Mouse (Mus musculus) skeletal muscle tissue, adult 2 months (tissue): Measurements from ENCODE around the gene Eftud2.

ENCODE experiments used
- DNase-seq: peaks from one replicate; pipeline ENCODE4 v3.0.0-alpha.2; 2012; ENCODE audit warnings: low read depth, low spot score

Gene Eftud2

DNA sequence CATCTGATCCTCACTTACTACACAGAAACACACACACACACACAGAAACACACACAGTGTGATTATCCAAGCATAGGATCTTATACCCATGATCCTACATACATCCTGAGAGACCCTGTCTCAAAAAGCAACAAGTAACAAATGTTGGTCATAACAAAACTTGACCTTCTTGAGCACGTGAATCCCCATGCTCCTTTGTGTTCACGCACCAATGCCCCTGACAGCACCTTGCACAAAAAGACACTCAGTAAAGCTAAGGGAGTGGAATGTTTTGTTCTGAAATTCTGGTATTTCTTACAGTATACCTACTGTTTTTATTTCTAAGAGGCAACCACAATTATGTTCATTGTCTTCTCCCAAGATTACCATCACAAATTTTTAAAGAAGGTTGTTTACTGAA lies 1.2 kb downstream of the Eftud2 start:
- no peak for DNase-seq

- no peak for DNase-seq
Measured at GRCm38 (mm10) chr11:102874801-102875334, 5.9 kb downstream of the Eftud2 start.

DNA sequence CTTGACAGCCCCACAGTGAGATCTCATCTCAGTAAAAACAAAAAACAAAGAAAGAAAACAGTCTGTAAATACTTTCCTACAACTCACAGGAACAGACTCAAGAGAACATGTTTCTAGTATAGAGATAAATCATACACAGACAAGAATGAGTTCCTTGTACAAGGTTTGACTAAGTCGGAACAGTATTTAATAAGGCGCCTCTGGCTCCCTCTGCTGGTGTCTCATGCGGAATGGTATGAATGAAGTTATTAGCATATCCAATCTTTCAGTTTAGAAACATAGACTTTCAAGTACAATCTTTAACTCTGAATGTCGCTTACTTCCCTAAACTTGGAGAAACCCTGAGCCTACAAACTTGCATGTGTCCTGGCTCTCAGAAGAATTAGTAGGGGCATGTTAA lies 16.5 kb downstream of the Eftud2 start:
- DNase-seq = peak; percentile 47

- peak; percentile 87 for DNase-seq
Measured at GRCm38 (mm10) chr11:102859933-102860332, 20.9 kb downstream of the Eftud2 start.

DNA sequence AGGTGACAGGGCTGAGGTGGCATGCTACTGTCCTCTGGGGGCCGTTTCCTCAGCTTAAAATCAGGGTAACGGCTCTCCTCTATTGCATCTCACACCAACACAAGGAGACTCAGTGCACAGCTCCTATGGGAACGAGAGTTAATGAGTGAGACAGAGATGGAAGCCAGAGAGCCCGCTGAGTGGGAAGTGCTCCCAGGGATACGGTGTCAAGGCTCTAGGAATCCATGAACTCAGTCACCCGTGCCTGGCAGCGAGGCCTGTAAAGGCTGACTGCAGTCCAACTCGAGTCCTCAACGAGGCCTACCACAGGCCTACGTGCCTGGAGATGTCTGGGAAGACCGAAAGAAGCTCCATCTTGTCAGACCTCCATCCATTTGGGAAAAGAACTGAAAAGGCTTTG lies 21.8 kb downstream of the Eftud2 start:
- DNase-seq = peak; percentile 17

GRCm38 (mm10) chr11:102855941-102856340 lies 24.8 kb downstream of the Eftud2 start:
- no peak for DNase-seq

- DNase-seq = no peak
Measured at GRCm38 (mm10) chr11:102853760-102854159, 27.0 kb downstream of the Eftud2 start.

DNA sequence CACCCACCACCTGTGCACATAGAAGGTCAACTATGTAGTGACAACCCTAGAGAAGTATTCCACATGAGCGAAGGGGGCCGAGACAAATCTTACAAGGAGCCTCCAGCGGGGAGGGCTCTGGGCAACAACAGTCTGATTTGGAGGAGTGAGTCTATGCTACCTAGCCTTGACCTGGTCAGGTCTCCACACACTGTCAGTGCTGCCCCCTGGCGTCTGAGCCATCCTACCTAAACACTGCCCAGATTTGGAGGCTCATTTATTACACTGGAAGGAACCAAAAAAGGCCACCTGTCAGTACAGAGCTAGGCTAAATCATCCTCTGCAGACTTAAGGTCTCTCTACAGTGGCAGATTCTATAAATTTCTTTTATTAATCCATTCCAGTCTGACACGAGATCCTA lies 28.9 kb downstream of the Eftud2 start:
- peak; percentile 38 for DNase-seq

DNA sequence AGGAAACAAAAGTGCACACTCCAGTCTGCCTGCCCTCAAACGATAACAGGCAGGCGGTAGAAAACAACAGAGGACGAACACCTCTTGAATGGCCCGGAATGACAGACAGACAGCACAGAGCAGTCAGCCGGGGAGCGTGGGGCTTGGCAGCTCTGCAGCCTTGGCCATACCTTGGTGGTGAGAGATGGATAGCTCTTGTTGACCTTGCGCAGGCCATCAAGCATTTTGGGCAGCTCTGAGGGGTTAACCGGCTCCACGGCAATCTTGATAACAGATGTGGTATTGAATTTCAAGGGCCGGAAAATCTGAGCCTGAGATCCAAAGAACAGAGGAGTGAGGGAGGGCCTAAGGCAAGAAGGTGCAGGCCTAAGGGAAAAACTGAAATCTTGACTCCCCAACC lies 34.9 kb downstream of the Eftud2 start:
- DNase-seq = no peak

- no peak for DNase-seq
Measured at GRCm38 (mm10) chr11:102838616-102839150, 42.1 kb downstream of the Eftud2 start.

- peak; percentile 41 for DNase-seq
Measured at GRCm38 (mm10) chr11:102838126-102838525, 42.7 kb downstream of the Eftud2 start.

DNA sequence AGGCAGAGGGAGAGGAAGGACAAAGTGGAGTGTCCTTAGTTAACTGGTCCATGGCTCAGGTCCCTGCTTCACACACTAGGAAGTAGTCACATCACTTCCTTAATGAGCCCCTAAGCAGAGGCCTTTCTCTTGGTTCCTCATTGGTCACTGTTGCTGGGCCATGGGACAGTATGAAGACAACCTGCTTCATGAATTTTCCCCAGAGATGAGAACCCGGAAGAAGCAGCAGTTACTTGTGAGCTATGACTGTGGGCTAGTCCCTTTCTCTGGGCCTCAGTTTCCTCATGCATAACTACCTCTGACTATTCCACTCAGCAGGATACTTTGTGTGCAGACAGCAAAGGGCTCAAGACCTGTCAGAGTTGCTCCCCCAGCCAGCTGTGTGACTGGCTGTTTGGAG lies 43.4 kb downstream of the Eftud2 start:
- no peak for DNase-seq

- no peak for DNase-seq
Measured at GRCm38 (mm10) chr11:102836146-102836545, 44.6 kb downstream of the Eftud2 start.

DNA sequence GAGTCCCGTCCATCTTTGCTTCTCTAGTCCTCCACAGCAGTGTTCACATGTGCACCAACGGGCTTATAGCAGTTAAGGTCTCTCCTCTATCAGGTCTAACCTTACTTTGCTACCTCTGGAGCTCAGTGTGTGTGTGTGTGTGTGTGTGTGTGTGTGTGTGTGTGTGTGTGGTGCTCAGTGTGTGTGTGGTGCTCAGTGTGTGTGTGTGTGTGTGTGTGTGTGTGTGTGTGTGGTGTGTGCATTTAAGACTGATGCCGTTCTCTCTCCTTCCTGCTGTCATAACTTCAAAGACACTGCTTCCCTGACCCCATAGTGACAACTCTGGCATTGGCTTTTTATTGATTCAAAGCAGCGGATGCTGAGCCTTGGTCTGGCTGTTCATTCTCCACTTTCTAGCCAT lies 45.2 kb downstream of the Eftud2 start, which contains the start of gene Higd1b:
TSS of gene Higd1b (plus strand) at position 301 of the 400 bp plus-strand sequence.
- DNase-seq = no peak

- peak; percentile 42 for DNase-seq
Measured at GRCm38 (mm10) chr11:102834219-102834618, 46.6 kb downstream of the Eftud2 start.

GRCm38 (mm10) chr11:102832700-102833297 lies 48.0 kb downstream of the Eftud2 start:
- DNase-seq = no peak

GRCm38 (mm10) chr11:102830276-102830675 lies 50.5 kb downstream of the Eftud2 start:
- no peak for DNase-seq

DNA sequence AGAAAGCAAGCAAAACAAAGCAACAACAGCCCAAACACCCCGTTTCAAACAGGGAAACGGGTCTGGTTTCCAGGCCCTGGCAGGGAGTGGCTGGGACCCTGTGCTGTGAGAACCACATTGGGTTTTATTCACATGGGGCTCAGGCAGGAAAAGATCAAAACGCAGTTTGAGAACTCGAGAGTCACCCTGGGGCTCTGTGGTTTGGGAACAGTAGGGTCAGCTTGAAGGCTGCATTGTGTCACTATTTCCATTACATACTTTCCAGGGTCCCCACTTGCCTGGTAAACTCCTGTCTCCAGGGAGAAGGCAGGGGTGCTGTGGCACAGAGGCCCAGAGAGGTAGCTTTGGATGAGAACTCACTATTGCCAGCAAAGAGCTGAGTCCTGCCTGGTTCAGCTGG lies 53.7 kb downstream of the Eftud2 start:
- no peak for DNase-seq

DNA sequence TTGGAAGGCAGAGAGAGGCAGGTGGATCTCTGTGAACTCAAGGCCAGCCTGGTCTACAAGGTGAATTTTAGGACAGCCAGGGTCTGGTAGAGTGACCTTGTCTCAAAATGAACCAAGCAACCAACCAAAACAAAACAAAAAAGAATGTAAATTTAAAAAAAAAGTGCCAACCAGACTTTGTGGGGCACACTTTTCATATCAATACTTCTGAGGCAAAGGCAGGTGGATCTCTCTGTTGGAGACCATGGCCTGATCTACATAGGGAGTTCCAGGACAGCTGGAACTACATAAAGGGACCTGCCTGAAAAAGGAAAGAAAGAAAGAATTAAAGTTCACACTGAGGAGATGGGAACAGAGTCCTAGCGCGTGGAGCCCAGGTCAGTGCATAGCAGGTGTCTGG lies 54.3 kb downstream of the Eftud2 start:
- no peak for DNase-seq

DNA sequence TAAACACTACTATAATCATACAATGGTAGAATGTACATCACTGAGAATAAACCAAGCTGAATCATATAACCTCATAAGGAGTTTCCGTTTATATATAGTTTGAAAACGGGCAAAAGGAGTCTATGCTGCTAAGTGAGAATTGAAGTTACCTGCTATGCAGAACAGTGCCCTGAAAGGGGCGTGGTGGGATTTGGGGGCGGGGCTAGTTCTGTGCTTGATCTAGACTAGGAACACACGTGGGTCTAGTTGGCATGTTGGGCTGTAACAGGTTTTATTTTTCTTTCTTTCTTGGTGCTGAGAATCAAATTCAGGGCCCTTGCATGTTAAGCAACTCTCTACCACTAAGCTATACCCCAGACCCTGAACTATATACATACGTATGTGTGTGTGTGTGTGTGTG lies 59.6 kb downstream of the Eftud2 start:
- DNase-seq = no peak

DNA sequence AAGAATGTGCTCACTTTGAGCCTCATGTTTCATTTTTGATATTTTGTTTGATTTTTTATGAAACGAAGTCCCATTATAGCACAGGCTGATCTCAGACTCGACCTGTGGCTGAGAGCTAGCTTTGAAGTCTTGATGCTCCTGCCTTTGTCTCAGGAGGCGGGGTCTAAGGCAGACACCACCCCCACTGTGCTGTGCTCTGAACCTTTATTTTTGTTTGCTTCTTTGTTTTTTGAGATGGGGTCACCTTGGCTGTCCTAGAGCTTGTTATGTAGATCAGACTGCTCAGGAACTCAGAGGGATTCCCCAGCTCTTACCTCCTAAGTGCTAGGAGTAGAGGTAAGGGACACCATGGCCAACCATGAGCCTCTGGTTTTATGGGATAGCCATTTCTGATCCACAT lies 60.4 kb downstream of the Eftud2 start:
- DNase-seq = no peak

DNA sequence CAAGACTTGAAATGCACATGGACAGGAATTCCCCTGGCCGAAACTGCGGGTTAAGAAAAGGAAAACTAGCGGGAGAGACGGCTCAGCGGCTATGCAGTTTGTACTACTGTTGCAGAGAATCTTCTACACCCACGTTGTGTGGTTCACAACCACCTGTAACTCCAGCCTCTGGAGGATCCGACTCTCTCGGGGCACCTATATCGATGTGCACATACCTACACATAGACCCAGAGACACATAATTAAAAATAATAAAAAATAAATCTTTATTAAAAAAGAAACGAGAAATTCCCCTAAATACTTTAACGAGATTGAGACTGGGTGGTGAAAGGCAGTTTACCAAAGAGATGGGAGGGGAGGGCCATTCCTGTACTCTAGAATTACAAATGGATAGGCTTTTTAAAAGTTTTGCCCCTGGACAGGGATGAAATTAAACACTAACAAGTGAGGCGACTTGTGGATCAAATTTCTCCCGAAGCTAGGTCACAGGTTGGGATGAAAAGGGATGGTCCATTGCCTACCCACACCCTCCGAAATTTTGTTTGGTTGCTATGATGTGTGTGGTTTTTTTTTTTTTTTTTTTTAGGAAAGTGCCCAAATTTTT lies 60.9 kb downstream of the Eftud2 start:
- DNase-seq = no peak
